Mouse (Mus musculus) limb, embryonic 11.5 days (tissue): Measurements from ENCODE around the gene Col6a1. TPM values are rescaled to one million over a fixed set of nuclear protein-coding genes. Genes with fewer than 3 reads are reported as not detected.

ENCODE experiments used
- ATAC-seq: fragments of 200-750 bp; cut with Nextera tagmentation; 2 replicates; pipeline ENCODE4 v1.8.0; 2017; ENCODE audit warnings: low read depth; ENCODE audit not compliant: insufficient number of reproducible peaks, low FRiP score, low TSS enrichment
- DNase-seq: peaks from one replicate; pipeline ENCODE4 v3.0.0-alpha.2; 2015; ENCODE audit warnings: low spot score
- H3K27ac ChIP-seq: fragments of 300-500 bp; sonication (generic); replicated peaks from 2 replicates; pipeline ENCODE4 v1.5.1; 2014; ENCODE audit warnings: low read depth, mild to moderate bottlenecking, low read length
- H3K27me3 ChIP-seq: fragments of 300-500 bp; sonication (generic); 2 replicates; pipeline ENCODE4 v1.6.1; 2014; ENCODE audit warnings: mild to moderate bottlenecking, low read length, mixed read lengths; ENCODE audit not compliant: control insufficient read depth, insufficient read depth
- H3K36me3 ChIP-seq: fragments of 300-500 bp; sonication (generic); 2 replicates; pipeline ENCODE4 v1.6.1; 2014; ENCODE audit warnings: mild to moderate bottlenecking, low read length, moderate library complexity, mixed read lengths; ENCODE audit not compliant: control insufficient read depth, insufficient read depth
- H3K4me1 ChIP-seq: fragments of 300-500 bp; sonication (generic); 2 replicates; pipeline ENCODE4 v1.6.1; 2014; ENCODE audit warnings: low read length, mixed read lengths; ENCODE audit not compliant: control insufficient read depth, insufficient read depth
- H3K4me2 ChIP-seq: fragments of 300-500 bp; sonication (generic); 2 replicates; pipeline ENCODE4 v1.6.1; 2014; ENCODE audit warnings: low read depth, mild to moderate bottlenecking, moderate library complexity; ENCODE audit not compliant: severe bottlenecking
- H3K4me3 ChIP-seq: fragments of 300-500 bp; sonication (generic); 2 replicates; pipeline ENCODE4 v1.5.1; 2014; ENCODE audit warnings: low read depth, low read length
- H3K9ac ChIP-seq: fragments of 300-500 bp; sonication (generic); 2 replicates; pipeline ENCODE4 v1.6.1; 2014; ENCODE audit warnings: mild to moderate bottlenecking, low read length
- H3K9me3 ChIP-seq: fragments of 300-500 bp; sonication (generic); 2 replicates; pipeline ENCODE4 v1.6.1; 2016; ENCODE audit warnings: low read length; ENCODE audit not compliant: control insufficient read depth
- WGBS: fragments of 180-500 bp; shearing (Covaris S2); extraction: QIAGEN DNeasy Blood & Tissue Kit; methylation state at CpG from one replicate; pipeline ENCODE4 v1.1.7; 2014; 5-methylcytosine and 5-hydroxymethylcytosine counted together
- polyA plus RNA-seq: library from polyadenylated mRNA; unstranded; fragments of >200 nt; fragmentation: Nextera tagmentation; extraction: Ambion mirVana; gene quantifications from 2 replicates; pipeline ENCODE4 v1.2.1, GENCODE M21; 2014

The Col6a1 gene
- polyA plus RNA-seq, result 9.7 and 11.1 TPM in 2 replicates

GRCm38 (mm10) chr10:76725682-76726285 lies at the start of gene Col6a1:
Gene Col6a1 (minus strand): TSS chr10:76726168.
- no peaks in the 10 kb centered on the region for H3K27me3 ChIP-seq
- ATAC-seq, result peak; percentile 48
- no peaks in the 10 kb centered on the region for H3K9me3 ChIP-seq
- peak within 1 kb of the TSS; percentile 18 for H3K9ac ChIP-seq
- H3K4me1 ChIP-seq, result no peaks in the 10 kb centered on the region; the same call in none of the 2 replicates
- peak within 1 kb of the TSS; percentile 47; the same call in 1 of the 2 replicates for H3K27ac ChIP-seq
- peak; percentile 59 for DNase-seq
- no peaks in the 10 kb centered on the region for H3K36me3 ChIP-seq
- WGBS, result 25% methylated on average over 9 of the region's 9 CpGs
- peak within 1 kb of the TSS; percentile 31 for H3K4me2 ChIP-seq
- peak within 1 kb of the TSS; percentile 15; the same call in 1 of the 2 replicates for H3K4me3 ChIP-seq

GRCm38 (mm10) chr10:76771624-76772023 lies 45.7 kb upstream of the Col6a1 start:
- WGBS, result 93% methylated on average over 3 of the region's 3 CpGs
- H3K4me3 ChIP-seq, result no peak overlapping the region
- no peak for ATAC-seq

GRCm38 (mm10) chr10:76771086-76771485 lies 45.1 kb upstream of the Col6a1 start:
- Histone ChIP-seq H3K27ac (no peak overlapping the region), H3K9ac (no peak overlapping the region), H3K4me1 (no peaks in the 10 kb centered on the region), H3K4me3 (no peak overlapping the region), H3K9me3 (no peaks in the 10 kb centered on the region), H3K36me3 (no peaks in the 10 kb centered on the region; the same call in 1 of the 2 replicates), H3K27me3 (no peaks in the 10 kb centered on the region), H3K4me2 (no peak overlapping the region)
- ATAC-seq (no peak), DNase-seq (no peak)
- WGBS, result 48% methylated on average over 5 of the region's 5 CpGs

More at GRCm38 (mm10) chr10:76771624-76772023, 45.7 kb upstream of the Col6a1 start:
- H3K27ac ChIP-seq, result no peak overlapping the region
- H3K4me2 ChIP-seq, result no peak overlapping the region
- H3K9ac ChIP-seq, result no peak overlapping the region
- H3K36me3 ChIP-seq, result no peaks in the 10 kb centered on the region; the same call in 1 of the 2 replicates
- no peak for DNase-seq
- H3K27me3 ChIP-seq, result no peaks in the 10 kb centered on the region
- no peaks in the 10 kb centered on the region for H3K9me3 ChIP-seq
- no peaks in the 10 kb centered on the region for H3K4me1 ChIP-seq

- Histone ChIP-seq H3K9me3 (no peaks in the 10 kb centered on the region), H3K4me1 (no peaks in the 10 kb centered on the region), H3K4me2 (no peak overlapping the region), H3K27me3 (no peaks in the 10 kb centered on the region), H3K36me3 (no peaks in the 10 kb centered on the region; the same call in 1 of the 2 replicates), H3K4me3 (no peak overlapping the region), H3K27ac (no peak overlapping the region), H3K9ac (no peak overlapping the region)
- no peak for DNase-seq
- ATAC-seq, result no peak
- WGBS, result 84% methylated on average over 6 of the region's 6 CpGs
Measured at GRCm38 (mm10) chr10:76769581-76769980, 43.6 kb upstream of the Col6a1 start.

GRCm38 (mm10) chr10:76766196-76766595 lies 40.2 kb upstream of the Col6a1 start:
- 85% methylated on average over 1 of the region's 1 CpGs for WGBS
- Histone ChIP-seq H3K27ac (no peak overlapping the region), H3K4me1 (no peaks in the 10 kb centered on the region), H3K27me3 (no peaks in the 10 kb centered on the region), H3K9ac (no peak overlapping the region), H3K9me3 (no peaks in the 10 kb centered on the region), H3K36me3 (no peaks in the 10 kb centered on the region), H3K4me2 (no peak overlapping the region), H3K4me3 (no peak overlapping the region)
- ATAC-seq, result no peak
- DNase-seq, result no peak

GRCm38 (mm10) chr10:76764927-76765326 lies 39.0 kb upstream of the Col6a1 start:
- WGBS, result 87% methylated on average over 4 of the region's 4 CpGs
- Histone ChIP-seq H3K27me3 (no peaks in the 10 kb centered on the region), H3K36me3 (no peaks in the 10 kb centered on the region), H3K9ac (no peak overlapping the region), H3K4me3 (no peak overlapping the region), H3K4me2 (no peak overlapping the region), H3K4me1 (no peaks in the 10 kb centered on the region), H3K9me3 (no peaks in the 10 kb centered on the region), H3K27ac (no peak overlapping the region)
- DNase-seq (no peak), ATAC-seq (no peak)

GRCm38 (mm10) chr10:76763016-76763415 lies 37.0 kb upstream of the Col6a1 start:
- H3K4me1 ChIP-seq, result no peaks in the 10 kb centered on the region
- WGBS, result 93% methylated on average over 12 of the region's 12 CpGs
- H3K27me3 ChIP-seq, result no peaks in the 10 kb centered on the region
- no peaks in the 10 kb centered on the region for H3K9me3 ChIP-seq
- ATAC-seq, result no peak
- no peak overlapping the region for H3K4me2 ChIP-seq
- no peak overlapping the region for H3K4me3 ChIP-seq
- no peak overlapping the region for H3K27ac ChIP-seq
- H3K36me3 ChIP-seq, result no peaks in the 10 kb centered on the region
- H3K9ac ChIP-seq, result no peak overlapping the region
- no peak for DNase-seq

GRCm38 (mm10) chr10:76762411-76762810 lies 36.4 kb upstream of the Col6a1 start:
- no peak overlapping the region for H3K4me2 ChIP-seq
- H3K9ac ChIP-seq, result no peak overlapping the region
- no peaks in the 10 kb centered on the region for H3K4me1 ChIP-seq
- WGBS, result 87% methylated on average over 7 of the region's 7 CpGs
- ATAC-seq (no peak), DNase-seq (no peak)
- H3K27ac ChIP-seq, result no peak overlapping the region
- no peaks in the 10 kb centered on the region for H3K9me3 ChIP-seq
- no peaks in the 10 kb centered on the region for H3K36me3 ChIP-seq
- no peaks in the 10 kb centered on the region for H3K27me3 ChIP-seq
- H3K4me3 ChIP-seq, result no peak overlapping the region

GRCm38 (mm10) chr10:76759878-76760277 lies 33.9 kb upstream of the Col6a1 start:
- 92% methylated on average over 5 of the region's 5 CpGs for WGBS
- Histone ChIP-seq H3K9me3 (no peaks in the 10 kb centered on the region), H3K9ac (no peak overlapping the region), H3K36me3 (no peaks in the 10 kb centered on the region), H3K27ac (no peak overlapping the region), H3K4me1 (no peaks in the 10 kb centered on the region), H3K27me3 (no peaks in the 10 kb centered on the region), H3K4me3 (no peak overlapping the region), H3K4me2 (no peak overlapping the region)
- ATAC-seq, result no peak
- no peak for DNase-seq
